Mouse (Mus musculus) gastrocnemius, postnatal 4 days (tissue): ENCODE results near the gene Ssbp2. TPM values are rescaled to one million over a fixed set of nuclear protein-coding genes. Genes with fewer than 3 reads are reported as not detected.

Source experiments
- DNase-seq, 2 experiments: peaks; one replicate each; pipeline ENCODE4 v3.0.0; 2021 to 2022; ENCODE audit warnings: low spot score in 2 of 2, mixed read lengths in 2 of 2
- total RNA-seq, 2 experiments: library from RNA; stranded (reverse); gene quantifications; 2 replicates each; pipeline ENCODE4 v1.2.3; 2021

Gene Ssbp2
- total RNA-seq, 2 experiments from 2014 or later, result 39.4 to 48.4 TPM

- DNase-seq, result no peak
Observed at GRCm38 (mm10) chr13:91520073-91520750, 60.1 kb downstream of the Ssbp2 start.

DNA sequence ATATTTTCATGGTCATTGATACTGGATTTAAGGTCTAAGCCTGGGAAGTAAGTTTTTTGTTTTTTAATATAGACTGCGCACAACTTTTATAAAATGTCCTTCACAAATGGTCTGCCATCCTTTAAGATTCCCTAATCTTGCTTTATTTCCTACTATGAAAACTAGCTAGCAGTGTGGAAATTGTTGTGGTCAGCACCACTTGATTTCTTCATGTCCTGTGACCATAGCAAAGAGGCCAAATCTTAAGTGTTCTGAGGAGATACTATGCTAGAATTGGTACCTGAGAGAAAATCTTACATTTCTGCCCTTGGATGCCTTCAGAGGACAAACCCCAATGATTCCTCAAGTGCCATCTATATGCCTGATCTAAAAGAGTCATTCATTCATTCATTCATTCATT, 60.9 kb downstream of the Ssbp2 start:
- no peak for DNase-seq

DNA sequence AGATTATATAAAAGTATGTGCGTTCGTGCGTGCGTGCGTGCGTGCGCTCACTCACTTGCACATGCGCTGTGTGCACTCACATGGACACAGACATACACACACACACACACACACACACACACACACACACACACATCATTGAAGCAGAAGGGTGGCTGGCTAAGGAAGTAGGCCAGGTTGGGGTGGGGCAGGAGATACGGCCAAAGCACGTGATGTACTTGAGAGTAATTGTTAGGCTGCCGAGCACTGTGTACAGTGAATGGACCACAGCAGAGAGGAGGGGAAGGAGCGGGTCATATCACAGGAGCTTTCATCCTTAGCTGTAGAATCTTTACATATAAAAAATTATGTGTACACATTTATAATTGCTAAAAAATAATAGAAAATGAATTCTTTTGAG, 66.0 kb downstream of the Ssbp2 start:
- no peak for DNase-seq

GRCm38 (mm10) chr13:91529821-91530220, 69.7 kb downstream of the Ssbp2 start:
- DNase-seq, result no peak

DNA sequence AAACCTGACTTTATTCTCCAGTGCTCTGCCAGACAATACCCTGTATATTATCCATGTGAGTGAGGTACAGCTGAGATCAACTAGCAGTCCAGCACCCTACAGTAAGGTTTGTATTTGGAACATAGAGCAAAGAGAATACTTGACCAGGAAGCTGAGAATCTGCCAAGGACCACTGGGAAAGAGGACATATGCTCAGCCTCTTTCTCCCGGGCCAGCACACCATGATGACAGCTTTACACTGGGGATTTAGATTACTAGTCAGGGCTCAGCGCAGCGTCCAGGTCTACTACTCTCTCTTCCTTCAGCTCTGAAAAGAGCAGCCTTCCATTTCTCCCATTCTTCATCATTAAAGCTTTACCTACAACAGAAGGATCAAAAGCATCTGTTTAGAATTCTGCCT, 76.6 kb downstream of the Ssbp2 start:
- no peak for DNase-seq

DNA sequence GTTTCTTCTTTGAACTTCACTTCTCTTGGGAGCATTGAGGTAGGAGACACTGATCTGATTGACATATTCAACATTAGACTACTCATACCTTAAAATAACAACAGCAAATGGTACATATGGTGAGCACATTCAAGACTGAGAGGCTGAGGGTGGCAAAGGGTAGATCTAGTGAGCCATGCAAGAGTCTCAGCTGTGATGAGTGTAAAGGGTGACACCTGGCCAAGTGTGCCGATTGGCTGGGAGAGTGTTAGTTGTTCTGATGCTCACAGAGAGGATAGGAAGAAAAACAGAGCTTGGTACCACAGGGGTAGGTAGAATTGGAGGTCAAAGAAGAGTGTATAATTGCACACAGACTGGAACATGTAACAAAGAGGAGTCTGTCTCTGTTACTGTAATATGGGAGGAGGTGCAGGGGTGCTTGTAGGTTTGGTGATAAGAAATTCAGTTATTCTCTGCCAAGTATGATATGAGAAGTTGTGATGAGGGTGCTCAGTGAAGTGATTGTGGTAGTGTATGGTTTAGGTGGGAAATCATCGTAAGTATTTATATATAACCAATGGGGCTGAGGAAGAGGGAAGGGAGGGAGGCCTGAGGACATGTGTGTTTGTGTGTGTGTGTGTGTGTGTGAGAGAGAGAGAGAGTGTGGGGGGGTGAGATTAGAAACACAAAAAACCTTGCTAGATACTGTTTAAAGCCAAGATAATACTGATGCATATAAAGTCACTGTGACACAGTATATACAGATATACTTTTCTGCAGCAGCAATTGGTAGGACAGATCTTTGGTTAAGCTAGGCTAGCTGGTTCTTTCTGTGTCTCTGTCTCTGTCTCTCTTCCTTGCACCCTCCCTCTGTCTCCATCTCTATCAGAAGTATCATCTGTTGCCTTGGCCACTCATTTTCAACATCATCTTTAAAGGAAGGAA, 80.3 kb downstream of the Ssbp2 start:
- no peak for DNase-seq

GRCm38 (mm10) chr13:91541069-91541429, 81.0 kb downstream of the Ssbp2 start:
- no peak for DNase-seq

DNA sequence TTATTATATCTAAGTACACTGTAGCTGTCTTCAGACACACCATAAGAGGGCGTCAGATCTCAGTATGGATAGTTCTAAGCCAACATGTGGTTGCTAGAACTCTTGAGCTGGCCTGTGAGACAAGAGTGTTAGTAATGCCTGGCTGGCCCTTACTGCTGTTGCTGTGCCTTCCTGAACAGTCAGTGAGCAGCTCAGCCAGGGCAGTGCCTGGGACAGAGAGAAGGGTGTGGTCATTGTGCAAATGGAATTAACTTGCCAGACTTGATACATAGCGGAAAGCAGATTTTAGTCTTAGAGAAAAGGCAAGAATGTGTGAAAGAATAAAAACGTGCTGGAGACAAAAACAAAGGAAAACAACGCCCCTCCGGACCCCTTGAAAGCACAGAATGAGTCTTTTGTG, 83.5 kb downstream of the Ssbp2 start:
- no peak for DNase-seq

DNA sequence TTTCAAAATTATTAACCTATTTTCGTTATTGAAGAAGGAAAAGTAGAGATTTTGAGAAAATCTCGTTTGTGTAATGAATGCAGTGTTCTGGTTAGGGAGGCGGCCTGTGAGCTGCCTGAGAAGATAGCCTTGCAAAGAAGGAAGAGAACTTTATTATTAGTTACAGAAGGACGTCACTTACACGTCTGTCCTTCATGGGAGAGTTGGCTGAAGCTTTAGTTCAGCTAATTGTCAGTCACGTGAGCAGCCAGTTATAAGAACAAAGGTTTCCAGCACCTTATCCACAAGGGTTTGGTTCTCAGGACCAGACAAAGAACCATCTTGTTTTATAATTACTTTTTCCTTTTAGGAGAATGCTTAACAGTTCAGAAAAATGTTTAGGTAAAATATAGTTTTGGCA, 104.0 kb downstream of the Ssbp2 start:
- no peak for DNase-seq

GRCm38 (mm10) chr13:91564755-91565154, 104.7 kb downstream of the Ssbp2 start:
- no peak for DNase-seq

DNA sequence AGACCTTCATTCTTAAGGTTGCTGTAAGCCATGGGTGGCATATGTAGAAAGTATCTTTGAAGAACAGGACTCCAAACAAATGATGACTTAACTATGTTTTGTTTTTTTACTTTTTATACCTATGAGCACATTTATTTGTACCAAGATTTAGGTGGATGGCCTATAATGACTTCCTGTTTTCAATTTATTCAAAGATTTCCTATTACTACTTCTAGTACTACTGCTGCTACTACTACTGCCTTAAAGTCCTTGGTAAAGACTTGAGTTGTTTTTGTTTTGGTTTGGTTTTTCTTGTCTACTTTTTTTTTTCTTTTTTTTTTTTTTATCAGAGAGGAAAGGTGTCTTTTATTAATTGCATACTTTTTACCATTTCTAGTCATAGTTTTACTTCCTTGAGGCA, 121.4 kb downstream of the Ssbp2 start:
- no peak for DNase-seq

DNA sequence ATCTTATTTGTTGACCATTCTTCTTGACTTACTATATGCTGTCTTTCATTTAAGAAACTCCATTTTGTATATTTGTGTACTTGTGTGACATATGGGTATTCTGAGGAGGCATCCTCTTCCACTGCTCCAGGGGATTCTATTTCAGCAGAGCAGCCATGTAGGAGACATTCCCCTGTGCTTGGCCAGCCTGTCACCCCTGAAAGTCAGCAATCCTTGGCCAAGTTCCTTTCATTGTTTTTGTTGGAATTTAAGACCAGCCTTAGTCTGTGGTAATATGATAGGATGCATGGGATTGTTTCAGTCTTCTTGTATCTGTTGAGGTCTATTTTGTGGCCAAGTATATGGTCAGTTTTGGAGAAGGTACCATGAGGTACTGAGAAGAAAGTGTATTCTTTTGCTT, 122.1 kb downstream of the Ssbp2 start:
- no peak for DNase-seq

DNA sequence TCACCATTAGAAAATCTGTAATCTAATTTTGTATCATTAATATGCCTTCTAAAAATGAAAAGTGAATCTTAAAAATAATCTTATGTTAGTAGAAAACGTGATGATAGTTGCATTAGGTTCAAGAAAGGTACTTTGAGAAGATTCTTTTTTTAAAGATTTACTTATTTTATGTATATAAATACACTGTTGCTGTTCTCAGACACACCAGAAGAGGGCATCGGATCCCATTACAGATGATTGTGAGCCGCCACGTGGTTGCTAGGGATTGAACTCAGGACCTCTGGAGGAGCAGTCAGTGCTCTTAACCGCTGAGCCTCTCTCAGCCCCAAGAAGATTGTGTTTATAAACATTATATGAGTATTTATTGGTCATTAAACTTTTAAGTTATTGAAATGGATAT, 126.3 kb downstream of the Ssbp2 start:
- no peak for DNase-seq

DNA sequence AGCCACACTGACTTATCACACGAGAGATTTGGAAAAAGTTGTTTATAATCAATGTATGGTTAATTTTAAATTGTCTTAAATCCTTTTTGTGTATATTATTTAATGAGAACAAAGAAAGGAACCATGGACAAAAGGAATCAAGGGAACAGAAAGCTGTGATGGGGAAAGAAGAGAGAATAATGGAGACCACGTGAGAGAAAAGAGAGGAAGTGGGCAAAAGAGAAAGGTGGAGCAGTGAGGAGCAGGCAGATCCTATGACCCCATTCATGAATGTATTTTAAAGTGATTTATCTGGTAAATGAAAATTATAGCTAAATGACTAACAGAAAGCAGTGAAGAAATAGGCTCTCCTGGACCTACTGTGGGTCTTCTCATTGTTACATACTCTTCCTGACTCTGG, 128.4 kb downstream of the Ssbp2 start:
- no peak for DNase-seq

DNA sequence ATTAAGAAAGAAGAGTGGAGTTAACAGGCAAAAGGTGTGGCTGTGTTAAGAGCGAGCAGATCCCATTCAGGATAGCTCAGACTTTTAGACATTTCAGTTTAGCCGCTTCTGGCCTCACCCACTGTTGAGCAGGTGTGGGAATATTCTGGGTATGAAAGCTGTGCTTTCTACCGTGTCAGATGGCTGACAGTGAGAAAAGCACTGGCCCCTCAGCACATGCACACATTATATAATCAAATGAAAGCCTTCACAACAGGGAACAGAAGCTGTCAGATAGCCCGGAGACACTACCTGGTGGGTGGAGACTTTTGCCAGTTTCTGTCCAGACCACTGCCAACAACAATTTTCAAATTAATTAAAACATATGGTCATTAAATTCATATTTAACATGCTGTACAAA, 131.8 kb downstream of the Ssbp2 start:
- no peak for DNase-seq

DNA sequence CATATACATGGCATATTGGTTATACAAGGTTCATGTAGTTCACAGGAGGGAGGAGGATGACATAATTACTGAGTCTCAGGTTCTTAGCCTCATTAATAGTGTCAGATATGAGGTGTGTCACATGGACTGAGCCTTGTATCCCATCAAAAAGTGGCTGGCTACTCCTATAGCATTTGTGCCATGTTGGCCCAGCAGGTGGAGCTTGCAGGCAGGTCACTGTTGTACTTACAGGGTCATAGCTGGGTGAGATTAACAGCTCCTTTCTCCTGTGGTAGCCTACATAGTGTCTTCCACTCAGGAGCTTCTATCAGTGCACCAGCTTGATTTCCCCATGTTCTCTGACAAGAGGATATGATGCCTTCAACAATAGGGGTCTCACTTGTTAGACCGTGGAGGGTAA, 135.2 kb downstream of the Ssbp2 start:
- DNase-seq, result no peak

DNA sequence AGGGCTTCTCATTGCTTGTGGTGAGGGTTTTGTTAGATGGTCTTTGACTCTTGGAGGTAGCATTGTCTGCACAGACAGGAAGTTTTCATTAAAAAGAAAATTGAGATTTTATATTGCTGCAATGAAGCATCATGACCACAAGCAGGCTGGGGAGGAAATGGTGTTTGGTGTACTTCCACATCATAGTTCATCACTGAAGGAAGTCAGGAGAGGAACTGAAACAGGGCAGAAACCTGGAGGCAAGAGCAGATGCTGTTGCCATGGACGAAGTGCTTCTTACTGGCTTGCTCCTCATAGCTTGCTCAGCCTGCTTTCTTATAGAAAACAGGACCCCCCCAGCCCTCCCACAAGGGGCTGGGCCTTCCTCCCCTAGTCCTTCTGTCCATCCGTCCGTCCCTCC, 139.5 kb downstream of the Ssbp2 start:
- no peak for DNase-seq

GRCm38 (mm10) chr13:91605043-91605840, 145.2 kb downstream of the Ssbp2 start:
- no peak for DNase-seq

DNA sequence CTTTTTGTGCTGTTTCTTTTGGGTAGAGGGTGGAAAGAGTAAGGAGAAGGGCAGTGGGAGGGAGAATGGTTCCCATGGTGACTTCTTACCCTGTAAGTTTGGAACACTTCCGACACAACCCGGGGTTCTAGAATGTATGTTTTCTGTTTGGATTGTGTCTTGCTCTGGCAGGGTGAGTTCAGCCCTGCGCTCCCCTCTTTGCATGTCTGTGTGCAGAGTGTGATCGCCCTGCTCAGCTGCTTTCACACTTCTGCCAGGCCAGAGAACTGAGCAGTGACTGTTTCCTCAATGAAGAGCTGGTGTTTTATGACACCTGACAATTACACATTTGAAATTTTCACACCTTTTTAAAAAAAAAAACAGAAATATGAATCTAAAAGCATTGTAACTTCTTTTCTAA, 150.5 kb downstream of the Ssbp2 start:
- no peak for DNase-seq

DNA sequence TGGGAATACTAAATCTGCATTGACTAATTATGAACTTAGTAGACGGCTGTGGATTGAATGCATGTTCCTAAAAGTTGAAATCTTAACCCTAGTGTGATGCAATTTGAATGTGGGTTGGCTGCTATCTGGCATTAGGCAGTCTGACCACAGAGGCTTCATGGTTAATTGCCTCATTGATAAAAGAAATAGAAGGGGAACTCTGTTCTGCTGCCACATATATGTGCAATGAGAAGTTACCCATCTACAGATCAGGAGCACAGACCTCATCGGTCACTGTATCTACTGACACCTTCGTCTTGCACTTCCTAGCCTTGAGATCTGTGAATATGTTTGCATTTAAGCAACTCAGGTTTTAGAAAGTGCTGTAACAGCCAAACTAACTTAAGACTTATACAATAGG, 151.8 kb downstream of the Ssbp2 start:
- no peak for DNase-seq

GRCm38 (mm10) chr13:91612578-91612977, 152.5 kb downstream of the Ssbp2 start:
- no peak for DNase-seq

DNA sequence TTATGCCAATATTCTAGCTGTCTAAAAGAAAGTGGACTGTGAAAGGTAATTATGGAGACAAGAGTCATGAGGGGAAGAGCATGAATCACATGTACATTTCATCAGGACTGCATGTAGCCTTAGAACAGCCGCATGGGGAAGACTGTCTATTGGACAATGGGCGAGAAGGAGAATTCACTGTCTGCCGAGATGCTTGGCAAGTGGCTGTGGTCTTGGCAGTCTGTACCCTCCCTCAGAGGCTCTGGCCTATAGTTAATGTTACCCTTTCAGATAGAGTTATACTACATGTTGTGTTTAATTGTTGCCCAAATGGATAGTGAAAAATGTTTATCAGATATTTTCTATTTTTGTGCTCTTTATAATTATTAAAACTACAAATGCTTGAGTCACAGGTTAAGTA, 156.0 kb downstream of the Ssbp2 start:
- DNase-seq, result no peak
